Mouse (Mus musculus): ENCODE results near the gene Olfr826. TPM values are rescaled to one million over a fixed set of nuclear protein-coding genes. Genes with fewer than 3 reads are reported as not detected.
"Not testable (repeated sequence)": the region's sequence is repeated elsewhere in the genome, so short reads cannot be mapped to it uniquely, and the experiment has no call there.

The Olfr826 gene
- polyA plus RNA-seq, 1 experiment from 2014 or later = not detected

DNA sequence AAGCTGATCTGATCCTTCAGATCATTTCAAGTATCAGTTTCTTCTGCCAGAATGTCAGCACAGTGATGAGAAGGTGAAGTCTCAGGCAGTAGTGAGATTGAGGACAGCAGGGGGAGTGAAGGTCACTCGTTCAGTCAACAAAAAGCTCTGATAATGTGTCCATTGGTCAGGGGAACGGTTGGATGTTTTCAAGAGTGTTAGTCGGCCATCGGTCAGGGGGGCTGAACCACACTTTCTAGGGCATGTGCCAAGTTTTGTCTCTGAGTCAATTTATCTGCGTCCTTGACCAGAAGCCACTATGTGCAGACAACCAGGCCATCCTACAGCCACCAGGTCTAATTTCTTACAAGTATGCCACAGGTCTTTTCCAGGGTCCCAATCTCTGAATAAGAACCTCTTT is 41.5 kb downstream of the Olfr826 start:
- H3K4me3 ChIP-seq (ENCODE audit: low read depth, low read length); H3K27me3 ChIP-seq (ENCODE audit: control insufficient read depth, insufficient read depth, low read depth, low read length); H3K9ac ChIP-seq (ENCODE audit: low read depth, low read length); H3K36me3 ChIP-seq (ENCODE audit: control insufficient read depth, insufficient read depth, low read length); H3K4me2 ChIP-seq (ENCODE audit: low read length); H3K4me1 ChIP-seq (ENCODE audit: control insufficient read depth, insufficient read depth, low read length); H3K27ac ChIP-seq (ENCODE audit: low read length); H3K9me3 ChIP-seq (replicated peaks; ENCODE audit: control insufficient read depth, low read length, poor library complexity, severe bottlenecking); ATAC-seq: not testable (repeated sequence)
- 88% methylated on average over 5 of the region's 5 CpGs for WGBS

DNA sequence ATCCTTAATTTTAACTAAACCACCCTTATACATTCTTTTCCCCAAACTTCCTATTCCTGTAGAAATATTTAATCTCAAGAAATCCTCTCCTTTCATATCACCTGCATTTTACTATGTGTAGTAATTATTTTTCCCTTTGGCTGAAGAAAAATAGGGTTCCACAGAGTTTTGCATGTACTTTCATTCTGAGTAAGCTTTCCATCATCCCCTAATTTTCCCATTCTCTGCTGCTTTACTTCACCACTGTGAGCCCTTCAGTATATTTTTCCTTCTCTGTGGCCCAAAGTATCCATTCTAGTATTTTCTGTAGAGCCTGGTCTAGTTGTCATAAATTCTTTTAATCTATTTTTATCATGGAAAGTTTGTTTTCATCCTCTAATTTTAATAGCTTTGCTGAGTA is 49.2 kb downstream of the Olfr826 start:
- Histone ChIP-seq H3K9ac (ENCODE audit: low read depth, low read length) (no peak overlapping the region), H3K27me3 (ENCODE audit: control insufficient read depth, insufficient read depth, low read depth, low read length) (no peaks in the 10 kb centered on the region), H3K4me1 (ENCODE audit: control insufficient read depth, insufficient read depth, low read length) (no peaks in the 10 kb centered on the region), H3K36me3 (ENCODE audit: control insufficient read depth, insufficient read depth, low read length) (no peaks in the 10 kb centered on the region), H3K4me2 (ENCODE audit: low read length) (no peak overlapping the region), H3K4me3 (ENCODE audit: low read depth, low read length) (no peak overlapping the region), H3K27ac (ENCODE audit: low read length) (no peak overlapping the region), H3K9me3 (replicated peaks; ENCODE audit: control insufficient read depth, low read length, poor library complexity, severe bottlenecking) (no peaks in the 10 kb centered on the region)
- ATAC-seq = no peak

DNA sequence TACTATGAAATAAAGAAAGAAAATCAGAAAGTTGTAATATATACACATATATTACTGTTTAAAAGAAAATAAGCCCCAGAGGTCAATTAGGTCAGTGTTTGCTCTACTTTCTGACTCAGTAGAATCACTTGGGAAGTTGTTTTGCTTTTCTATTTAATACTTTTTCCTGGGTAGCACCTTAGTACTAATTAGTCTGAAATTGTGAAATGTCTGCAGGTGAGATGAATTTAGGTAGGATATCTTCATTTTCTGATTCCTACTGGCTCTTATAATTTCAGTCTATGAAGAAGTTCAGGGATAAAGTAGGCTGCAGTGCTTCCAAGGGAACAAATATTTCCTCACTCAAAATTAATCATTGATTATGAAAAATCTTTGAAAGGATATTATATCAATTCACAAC is 54.1 kb downstream of the Olfr826 start, which contains the start of gene Olfr824:
Gene Olfr824, minus strand, starts transcription at position 101 of the 400 bp plus-strand sequence.
- not testable (repeated sequence) for H3K36me3 ChIP-seq (ENCODE audit: control insufficient read depth, insufficient read depth, low read length); H3K4me3 ChIP-seq (ENCODE audit: low read depth, low read length); H3K9me3 ChIP-seq (replicated peaks; ENCODE audit: control insufficient read depth, low read length, poor library complexity, severe bottlenecking); H3K27ac ChIP-seq (ENCODE audit: low read length); H3K27me3 ChIP-seq (ENCODE audit: control insufficient read depth, insufficient read depth, low read depth, low read length); H3K4me2 ChIP-seq (ENCODE audit: low read length); ATAC-seq; H3K9ac ChIP-seq (ENCODE audit: low read depth, low read length); H3K4me1 ChIP-seq (ENCODE audit: control insufficient read depth, insufficient read depth, low read length)

Other genes with a start within 250 kb of the Olfr826 start
- gene Olfr818, start 235.1 kb downstream of the Olfr826 start, polyA plus RNA-seq (2015; fragmentation: Nextera tagmentation; extraction: Ambion mirVana) = not detected in 2 replicates
- not detected in 2 replicates for gene Olfr819, start 216.9 kb downstream of the Olfr826 start, polyA plus RNA-seq (2015; fragmentation: Nextera tagmentation; extraction: Ambion mirVana)
- not detected in 2 replicates for gene Olfr247, start 208.0 kb downstream of the Olfr826 start, polyA plus RNA-seq (2015; fragmentation: Nextera tagmentation; extraction: Ambion mirVana)
- not detected in 2 replicates for gene Gm10310, start 199.1 kb downstream of the Olfr826 start, polyA plus RNA-seq (2015; fragmentation: Nextera tagmentation; extraction: Ambion mirVana)
- gene Olfr820, start 171.6 kb downstream of the Olfr826 start, polyA plus RNA-seq (2015; fragmentation: Nextera tagmentation; extraction: Ambion mirVana) = not detected in 2 replicates
- not detected in 2 replicates for gene Olfr821, start 153.8 kb downstream of the Olfr826 start, polyA plus RNA-seq (2015; fragmentation: Nextera tagmentation; extraction: Ambion mirVana)
- not detected in 2 replicates for gene Olfr822, start 113.0 kb downstream of the Olfr826 start, polyA plus RNA-seq (2015; fragmentation: Nextera tagmentation; extraction: Ambion mirVana)
- not detected in 2 replicates for gene Olfr823, start 68.8 kb downstream of the Olfr826 start, polyA plus RNA-seq (2015; fragmentation: Nextera tagmentation; extraction: Ambion mirVana)
- not detected in 2 replicates for gene Olfr824, start 54.2 kb downstream of the Olfr826 start, polyA plus RNA-seq (2015; fragmentation: Nextera tagmentation; extraction: Ambion mirVana)
- gene Olfr825, start 17.4 kb downstream of the Olfr826 start, polyA plus RNA-seq (2015; fragmentation: Nextera tagmentation; extraction: Ambion mirVana) = not detected in 2 replicates
- gene Olfr827, start 30.2 kb upstream of the Olfr826 start, polyA plus RNA-seq (2015; fragmentation: Nextera tagmentation; extraction: Ambion mirVana) = not detected in 2 replicates
- 1.9 and 2.8 TPM in 2 replicates for gene Neurod4, start 96.1 kb upstream of the Olfr826 start, polyA plus RNA-seq (2015; fragmentation: Nextera tagmentation; extraction: Ambion mirVana)
- not detected in 2 replicates for gene Tespa1, start 138.7 kb upstream of the Olfr826 start, polyA plus RNA-seq (2015; fragmentation: Nextera tagmentation; extraction: Ambion mirVana)
- gene Vmn2r84, start 210.1 kb upstream of the Olfr826 start, polyA plus RNA-seq (2015; fragmentation: Nextera tagmentation; extraction: Ambion mirVana) = 0.03 and 0.05 TPM in 2 replicates
- not detected in 2 replicates for gene Vmn2r85, start 245.5 kb upstream of the Olfr826 start, polyA plus RNA-seq (2015; fragmentation: Nextera tagmentation; extraction: Ambion mirVana)